Mouse (Mus musculus) large intestine, adult 2 months (tissue): ENCODE results near the gene Vps37b. TPM values are rescaled to one million over a fixed set of nuclear protein-coding genes. Genes with fewer than 3 reads are reported as not detected.

Source experiments
- DNase-seq: peaks from one replicate; pipeline ENCODE4 v3.0.0-alpha.2; 2012; ENCODE audit warnings: low read depth, low spot score
- WGBS: fragments of 180-500 bp; shearing (Covaris S2); methylation state at CpG from one replicate; pipeline ENCODE4 v1.1.7; 2018; 5-methylcytosine and 5-hydroxymethylcytosine counted together
- polyA plus RNA-seq: library from polyadenylated mRNA; depleted of rRNA; stranded (reverse); fragments of >200 nt; gene quantifications from 2 replicates; pipeline ENCODE4 v1.2.3, GENCODE M21; 2012

The Vps37b gene
- polyA plus RNA-seq, 1 experiment, result 30.6 TPM

DNA sequence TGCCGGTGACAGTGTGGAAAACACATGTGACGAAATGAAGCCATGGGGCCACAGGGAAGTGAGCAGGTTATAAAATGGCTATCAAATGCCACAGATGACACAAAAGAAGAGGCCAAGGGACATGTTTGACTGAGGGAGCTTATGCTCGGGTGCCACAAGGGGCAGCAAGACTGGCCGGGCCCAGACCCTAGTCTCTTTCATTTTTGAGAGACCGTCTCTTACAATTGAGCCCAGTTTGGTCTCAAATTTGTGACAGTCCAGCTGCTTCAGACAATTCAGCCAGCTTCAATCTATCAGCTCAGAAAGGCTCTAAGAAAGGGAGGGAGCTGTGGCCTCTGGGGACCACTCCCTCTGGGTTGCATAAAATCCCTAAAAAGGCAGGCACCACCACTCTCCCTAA is 5.5 kb downstream of the Vps37b start:
- 81% methylated on average over 5 of the region's 5 CpGs for WGBS
- DNase-seq, result no peak

DNA sequence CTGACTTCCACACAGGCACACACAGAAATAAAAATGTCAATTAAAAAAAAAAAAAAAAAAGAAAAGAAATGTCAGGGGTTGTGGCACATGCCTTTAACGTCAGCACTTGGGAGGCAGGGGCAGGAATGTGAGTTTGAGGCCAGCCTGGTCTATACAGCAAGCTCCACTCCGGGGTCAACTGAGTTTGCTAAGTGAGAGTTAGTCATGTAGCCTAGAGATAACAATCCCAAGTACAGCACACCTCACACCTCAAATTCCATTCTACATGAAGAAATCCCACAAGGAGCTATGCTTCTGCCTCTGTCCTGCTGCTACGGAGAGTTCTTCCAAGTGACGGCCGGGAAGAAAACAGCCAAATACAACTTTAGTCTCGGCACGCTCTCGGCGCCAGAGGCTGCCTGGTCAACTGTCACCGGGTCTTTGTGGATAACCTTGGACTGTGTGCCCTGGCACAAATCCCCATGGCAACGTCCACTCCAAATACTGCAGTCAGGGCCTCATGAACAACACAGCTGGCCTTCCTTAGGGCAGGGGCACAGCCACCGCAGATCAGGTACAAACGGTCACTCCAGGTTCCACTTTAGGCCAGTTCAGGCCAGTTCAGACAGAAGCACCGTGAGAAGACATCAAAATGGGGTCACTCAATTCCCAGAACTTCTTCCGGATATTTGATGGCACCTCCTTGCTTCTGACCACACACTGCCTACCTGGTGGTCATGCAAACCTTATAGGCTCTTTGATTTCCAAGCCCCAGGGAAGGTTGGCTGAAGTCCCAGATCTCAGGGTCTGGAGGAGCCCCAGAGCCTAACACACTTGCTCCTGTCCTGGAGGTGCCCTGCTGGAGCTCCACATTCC is 6.3 kb downstream of the Vps37b start:
- no peak for DNase-seq

DNA sequence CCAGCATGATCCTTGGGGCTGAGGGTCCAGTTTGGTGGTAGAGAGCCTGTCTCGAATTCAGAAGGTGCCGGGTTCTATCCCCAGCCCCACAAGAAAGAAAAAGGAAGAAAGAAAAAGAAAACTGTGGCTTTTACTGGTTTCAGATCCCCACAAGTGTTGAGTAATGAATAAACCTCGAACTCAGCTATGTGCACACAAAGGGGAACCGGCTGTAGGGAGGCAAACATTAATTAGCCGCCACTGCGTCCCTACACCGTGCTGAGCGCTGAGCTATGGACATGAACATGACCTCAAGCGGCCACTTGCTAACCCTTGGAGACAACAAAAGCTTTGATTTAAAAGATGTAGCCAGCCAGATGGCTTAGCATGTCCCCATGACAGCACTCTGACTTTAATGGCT is 6.9 kb downstream of the Vps37b start:
- no peak for DNase-seq
- 69% methylated on average over 9 of the region's 9 CpGs for WGBS

More for the DNA sequence above, 6.3 kb downstream of the Vps37b start:
- WGBS, result 87% methylated on average over 15 of the region's 15 CpGs

DNA sequence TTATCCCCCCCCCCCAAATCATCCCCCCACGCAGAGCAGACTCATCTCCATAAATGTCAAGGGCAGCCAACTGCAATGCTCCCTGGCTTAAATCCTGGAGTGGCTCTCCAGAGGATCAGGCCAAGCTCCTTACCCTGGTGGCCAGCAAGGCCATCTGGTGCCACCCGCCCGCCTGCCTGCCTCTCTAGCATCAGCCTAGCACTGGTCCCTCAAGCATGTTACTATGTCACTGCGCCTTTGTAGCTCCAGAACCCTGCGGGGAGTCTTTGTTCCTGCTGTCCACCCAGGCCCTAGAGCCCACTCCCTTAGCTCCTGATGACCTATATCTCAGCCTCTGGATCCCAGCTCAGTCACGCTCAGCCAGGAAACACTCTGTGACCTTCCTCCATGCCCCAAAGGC is 7.4 kb downstream of the Vps37b start:
- DNase-seq, result no peak
- 88% methylated on average over 6 of the region's 6 CpGs for WGBS

DNA sequence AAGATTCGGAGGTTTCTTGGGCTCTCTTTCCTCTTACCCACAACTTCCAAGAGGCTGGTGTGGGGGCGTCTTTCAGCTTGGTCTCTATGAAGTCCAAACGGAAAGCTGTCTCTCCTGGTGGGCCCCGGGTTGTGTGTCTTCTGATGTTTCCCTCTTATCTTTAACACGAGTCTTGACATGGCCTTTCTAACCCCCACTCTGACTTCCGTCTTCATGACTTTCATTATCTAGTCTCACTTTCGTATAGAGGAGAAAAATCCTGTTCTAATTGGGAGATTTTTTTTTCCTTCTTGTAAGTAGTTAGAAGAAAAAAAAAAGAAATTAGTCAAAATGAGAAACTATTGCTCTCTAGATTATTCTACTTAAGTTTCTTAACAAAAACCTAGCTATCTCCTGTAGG is 9.7 kb downstream of the Vps37b start:
- 73% methylated on average over 7 of the region's 7 CpGs for WGBS

DNA sequence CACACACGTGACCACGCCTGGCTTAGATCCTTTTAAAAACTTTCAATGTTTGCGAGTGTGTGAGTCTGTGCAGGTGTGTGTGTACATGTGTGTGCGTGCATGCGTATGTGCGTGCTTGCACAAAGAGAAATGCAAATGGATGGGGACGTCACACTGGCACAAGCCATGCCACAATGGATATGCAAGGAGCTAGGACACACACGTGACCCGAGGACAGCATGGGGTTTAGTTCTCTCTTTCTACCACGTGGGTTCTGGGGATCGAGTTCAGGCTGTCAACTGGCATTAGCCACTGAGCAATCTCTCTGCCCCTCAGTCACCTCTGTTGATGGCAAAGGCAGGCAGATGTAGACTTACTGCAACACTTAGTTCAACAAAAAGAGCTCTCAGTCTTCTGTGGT is 10.4 kb downstream of the Vps37b start:
- no peak for DNase-seq
- WGBS, result 84% methylated on average over 11 of the region's 11 CpGs

More for the DNA sequence above, 9.7 kb downstream of the Vps37b start:
- no peak for DNase-seq

DNA sequence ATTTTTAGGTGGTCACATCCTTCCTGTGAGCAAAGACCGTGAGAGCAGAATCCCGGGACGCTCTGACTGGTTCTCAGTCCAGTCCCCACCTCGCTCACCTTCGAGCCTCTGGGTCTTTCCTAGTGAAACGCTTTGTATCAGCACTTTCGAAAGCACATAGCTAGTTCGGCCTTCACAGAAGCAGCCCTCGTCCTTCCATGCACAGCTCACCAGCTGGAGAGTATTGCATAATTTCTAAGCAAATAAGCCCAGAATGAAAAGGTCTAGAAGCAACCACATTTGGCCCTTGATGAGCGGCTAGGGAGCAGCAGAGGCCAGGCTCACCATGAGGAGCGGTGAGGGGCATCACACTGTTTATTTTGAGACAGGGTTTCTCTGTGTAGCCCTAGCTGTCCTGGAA is 10.9 kb downstream of the Vps37b start:
- WGBS, result 78% methylated on average over 11 of the region's 11 CpGs
- DNase-seq, result no peak

DNA sequence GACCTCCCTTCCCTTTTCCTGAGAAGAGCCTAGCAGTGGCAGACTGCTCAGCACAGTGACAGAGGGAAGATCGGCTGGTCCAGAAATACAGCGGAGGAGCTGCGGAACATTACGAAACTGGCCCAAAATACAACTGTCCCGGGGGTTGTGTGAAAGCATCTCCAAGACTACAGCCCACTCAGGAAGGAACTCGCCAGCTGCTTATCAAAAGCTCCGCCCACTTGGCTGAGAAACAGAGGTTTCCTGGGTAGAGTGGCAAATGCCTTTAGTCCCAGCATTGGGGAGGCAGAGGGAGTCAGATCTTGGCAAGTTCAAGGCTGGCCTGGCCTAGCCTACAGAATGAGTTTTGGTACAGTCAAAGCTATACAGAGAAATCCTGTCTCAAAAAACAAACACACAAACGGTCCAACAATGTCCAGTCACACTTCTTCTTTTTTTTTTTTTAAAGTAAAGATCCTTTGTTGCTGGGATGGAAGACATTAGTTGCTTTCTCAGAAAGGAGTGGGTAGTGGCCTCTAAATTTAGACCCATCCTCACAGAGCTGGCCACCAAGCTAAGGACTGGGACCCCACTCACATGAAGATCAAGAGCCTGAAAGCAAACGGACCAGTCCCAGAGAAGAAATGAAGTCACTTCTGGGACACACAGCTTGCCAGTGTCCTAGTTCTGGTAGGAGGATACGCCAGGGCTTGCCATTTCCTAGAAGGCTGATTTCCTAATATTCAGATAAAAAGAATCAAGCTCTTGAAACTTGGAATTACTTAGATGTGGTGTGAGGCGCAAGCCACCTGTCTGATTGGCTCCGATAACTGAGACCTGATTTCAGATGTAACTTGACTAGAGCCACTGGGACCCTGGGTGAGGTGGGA is 12.5 kb downstream of the Vps37b start:
- DNase-seq, result no peak
- WGBS, result 53% methylated on average over 12 of the region's 12 CpGs

DNA sequence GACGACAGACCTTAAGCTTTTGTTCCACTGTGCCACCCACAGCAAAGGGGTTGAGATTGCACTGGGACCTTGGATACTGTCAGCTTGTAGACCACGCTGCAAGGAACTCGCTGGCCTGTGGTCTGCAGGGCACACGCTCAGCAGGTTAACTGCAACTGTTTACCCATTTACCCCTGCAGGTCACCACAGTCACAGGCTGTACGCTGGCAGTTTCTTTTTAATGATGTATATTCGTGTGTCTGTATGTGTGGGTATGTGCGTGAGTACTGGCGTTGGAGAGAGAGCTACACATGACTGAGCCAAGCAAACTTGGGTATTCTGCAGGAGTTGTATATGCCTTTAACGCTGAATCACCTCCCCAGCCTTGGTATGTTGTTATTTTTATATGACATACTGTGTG is 13.4 kb downstream of the Vps37b start:
- WGBS, result 84% methylated on average over 9 of the region's 9 CpGs
- DNase-seq, result no peak

DNA sequence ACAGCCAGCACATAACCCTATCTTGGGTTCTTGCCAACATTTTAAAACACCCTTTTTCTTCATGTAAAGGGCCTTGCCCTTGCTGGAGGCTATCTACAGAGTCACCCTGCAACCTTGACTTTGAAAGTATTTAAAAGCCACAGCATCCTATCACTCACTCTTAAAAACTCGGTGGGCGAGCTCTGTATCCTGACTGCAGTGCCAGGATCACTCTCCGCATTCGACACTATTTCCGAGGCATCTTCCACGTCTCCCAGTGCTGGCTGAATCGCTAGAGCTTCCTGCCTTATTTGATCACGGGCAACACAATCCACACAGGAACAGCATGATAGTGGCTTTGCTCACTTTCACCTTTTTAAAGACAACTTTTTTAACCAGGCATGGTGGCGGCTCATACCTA is 14.1 kb downstream of the Vps37b start:
- WGBS, result 73% methylated on average over 9 of the region's 9 CpGs
- DNase-seq, result no peak

DNA sequence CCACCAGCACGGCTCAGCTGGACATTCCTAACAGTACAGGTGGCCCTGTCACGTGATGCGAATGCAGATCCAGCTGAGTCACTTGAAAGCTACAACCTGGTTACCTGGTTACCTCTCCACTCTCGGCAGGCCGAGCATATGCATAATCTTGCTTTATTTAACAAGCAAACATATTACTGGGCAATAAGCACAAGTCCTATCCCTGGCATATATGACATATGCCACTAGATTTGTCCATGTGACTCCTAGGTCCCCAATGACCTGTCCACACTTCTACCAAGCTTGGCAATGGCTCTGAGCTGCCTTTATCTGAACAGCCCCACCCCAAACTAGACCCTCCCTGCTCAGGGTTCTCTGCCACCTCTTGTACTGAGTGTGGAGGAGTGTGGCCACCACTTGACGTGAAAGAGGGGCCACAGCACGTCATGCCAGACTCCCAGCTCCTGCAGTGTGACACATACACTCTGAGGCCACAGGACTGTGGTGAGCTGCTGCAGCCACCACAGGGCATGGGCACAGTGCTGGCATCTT is 15.7 kb downstream of the Vps37b start:
- WGBS, result 41% methylated on average over 7 of the region's 7 CpGs
- peak; percentile 66 for DNase-seq

DNA sequence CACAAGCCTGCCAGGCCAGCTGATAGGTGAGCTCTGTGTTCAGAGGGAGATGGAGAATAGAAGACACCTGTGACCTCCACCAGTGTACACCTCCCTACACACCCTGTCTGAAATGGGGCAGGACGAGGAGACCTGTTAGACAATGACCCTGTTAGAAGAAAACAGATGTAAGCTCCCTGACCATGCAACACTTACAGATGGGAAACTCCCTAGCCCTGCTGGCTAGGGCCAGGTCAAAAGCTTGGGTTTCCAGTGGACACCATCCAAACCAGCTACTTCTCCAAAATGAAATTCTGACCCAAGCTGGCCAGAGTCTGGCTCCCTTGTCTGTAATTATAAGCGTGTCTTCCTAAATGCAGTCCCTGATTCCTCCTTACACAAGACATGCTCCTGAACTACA is 16.3 kb downstream of the Vps37b start:
- DNase-seq, result no peak
- WGBS, result 60% methylated on average over 2 of the region's 2 CpGs

DNA sequence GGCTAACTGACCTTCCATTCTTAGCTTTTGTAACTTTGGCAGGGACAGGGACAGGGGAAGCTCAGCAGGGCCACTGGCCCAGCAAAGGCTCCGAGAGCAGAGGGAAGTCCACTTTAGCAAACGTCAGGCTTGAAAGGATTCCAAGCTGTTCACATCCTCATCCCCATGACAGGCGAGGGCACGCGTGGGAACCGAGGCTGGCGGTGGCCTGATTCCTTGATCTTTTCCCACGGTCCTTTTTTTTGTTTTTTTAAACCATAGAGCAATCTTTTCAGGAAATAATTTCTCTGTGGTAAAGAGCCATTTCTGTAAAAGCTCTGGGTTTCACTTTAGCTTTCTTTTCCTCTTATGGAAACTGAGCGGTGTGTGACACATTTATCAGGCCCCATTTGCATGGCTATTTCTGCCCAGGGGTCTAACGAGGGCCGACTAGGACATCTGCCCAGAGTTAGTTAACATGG is 17.2 kb downstream of the Vps37b start:
- 15% methylated on average over 11 of the region's 11 CpGs for WGBS
- DNase-seq, result no peak

DNA sequence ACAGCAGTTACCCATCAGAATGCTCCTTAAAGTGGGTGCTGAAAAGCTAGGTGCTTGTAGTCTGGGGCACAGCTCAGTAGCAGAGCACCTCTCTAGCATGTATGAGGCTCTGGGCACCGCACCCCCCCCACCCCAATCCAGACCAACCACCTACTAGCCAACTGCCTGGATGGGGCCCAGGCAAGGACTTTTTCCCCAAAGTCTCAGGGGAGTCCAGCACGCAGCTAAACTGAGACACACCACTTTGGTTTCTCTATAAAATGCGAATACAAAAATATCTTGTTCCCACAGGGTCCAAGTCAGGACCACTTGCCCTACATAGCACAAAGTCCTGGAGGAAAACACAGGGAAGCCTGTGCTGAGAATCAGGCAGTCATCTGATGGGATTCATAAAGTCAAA is 17.9 kb downstream of the Vps37b start:
- 44% methylated on average over 3 of the region's 3 CpGs for WGBS
- DNase-seq, result no peak

DNA sequence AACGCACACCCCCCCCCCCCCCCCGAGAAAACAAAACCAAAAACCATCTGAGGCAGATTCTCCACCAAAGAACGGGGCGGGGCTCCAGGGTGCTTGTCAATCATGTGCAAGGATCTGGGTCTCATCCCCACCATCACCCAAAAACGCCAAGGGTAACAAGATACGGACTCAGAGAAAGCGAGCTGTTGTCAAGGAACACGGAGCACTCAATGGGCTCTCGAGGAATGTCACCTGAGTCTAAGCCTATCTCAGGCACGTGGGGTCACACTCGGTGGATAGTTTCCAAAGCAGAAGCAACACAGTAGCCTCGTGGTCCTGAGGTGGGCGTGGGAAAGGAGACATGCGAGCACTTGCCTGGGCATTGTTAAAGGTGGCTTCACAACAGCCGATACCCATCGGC is 18.3 kb downstream of the Vps37b start:
- no peak for DNase-seq
- 79% methylated on average over 16 of the region's 16 CpGs for WGBS

DNA sequence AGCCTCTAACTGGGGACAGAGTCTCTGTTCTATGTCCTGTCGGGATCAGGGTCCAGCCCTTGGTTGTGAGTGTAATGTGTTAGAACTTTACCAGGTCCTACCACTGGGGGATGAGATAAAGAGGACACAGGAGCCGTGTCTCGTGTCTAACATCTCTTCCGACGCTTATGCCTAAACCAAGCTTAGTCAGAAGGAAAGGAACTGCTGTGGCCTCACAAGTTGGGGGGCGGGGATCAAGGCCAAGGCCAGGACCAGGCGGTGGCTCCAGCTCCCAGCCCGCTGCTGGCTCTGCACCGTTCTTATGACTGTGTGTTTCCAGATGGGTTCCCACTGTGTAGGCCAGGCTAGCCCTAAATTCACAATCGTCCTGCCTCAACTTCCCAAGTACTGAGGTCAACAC is 19.2 kb downstream of the Vps37b start:
- WGBS, result 65% methylated on average over 10 of the region's 10 CpGs
- no peak for DNase-seq

DNA sequence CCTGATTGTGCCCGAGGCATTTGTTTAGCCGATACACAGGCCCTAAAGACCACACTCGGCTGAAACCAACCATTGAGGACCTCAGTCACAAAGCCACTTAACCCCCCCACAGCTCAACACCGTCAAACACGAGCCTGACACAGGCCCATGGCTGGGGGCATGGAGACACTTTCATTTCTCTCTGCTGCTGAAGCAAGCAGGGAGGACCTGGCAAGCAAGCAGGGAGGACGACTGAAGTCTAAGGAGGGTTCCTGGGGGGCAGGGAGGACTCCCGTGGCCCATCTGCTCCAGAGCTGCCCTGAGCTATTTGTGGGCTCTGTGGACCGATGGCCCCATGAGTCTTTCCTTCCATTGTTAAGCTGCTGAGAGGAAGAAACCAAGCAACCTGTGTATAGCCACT is 20.1 kb downstream of the Vps37b start:
- DNase-seq, result no peak

DNA sequence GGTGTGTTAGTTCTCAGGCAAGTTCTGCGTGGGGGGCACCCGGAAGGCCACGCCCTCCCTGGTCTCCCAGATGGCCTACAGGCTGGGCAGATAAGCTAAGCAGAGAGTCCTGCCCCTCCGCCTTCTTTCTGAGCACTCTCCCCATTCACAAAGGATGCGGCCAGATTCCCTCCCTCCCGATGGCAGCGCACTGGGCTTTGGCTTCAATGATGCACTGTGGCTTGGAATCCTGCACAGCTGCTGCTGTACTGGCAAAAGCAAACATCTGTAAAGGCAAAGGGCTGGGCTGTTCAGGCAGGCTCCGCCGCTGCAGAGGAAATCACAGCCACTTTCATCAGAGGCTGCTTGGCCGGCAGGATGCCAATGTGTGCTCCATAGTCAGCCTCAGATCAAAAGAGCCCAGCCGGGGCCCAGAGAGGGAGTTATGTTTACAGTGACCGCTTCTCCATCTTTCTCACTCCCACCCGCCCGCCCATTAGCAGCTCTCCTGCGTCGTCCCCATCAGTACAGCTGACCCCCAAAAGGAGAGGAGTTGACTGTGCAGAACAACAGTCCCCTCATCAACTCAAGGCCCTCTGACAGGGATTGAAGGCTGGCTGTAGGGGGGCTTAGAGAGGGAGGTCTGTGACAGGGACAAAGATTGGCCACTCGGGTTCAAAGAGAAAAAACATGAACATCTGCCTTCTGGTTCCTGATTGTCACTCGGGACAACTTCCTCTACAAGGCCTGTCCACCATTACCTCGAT is 21.0 kb downstream of the Vps37b start:
- no peak for DNase-seq
- 14% methylated on average over 19 of the region's 19 CpGs for WGBS

More for the DNA sequence above, 20.1 kb downstream of the Vps37b start:
- 54% methylated on average over 8 of the region's 8 CpGs for WGBS

DNA sequence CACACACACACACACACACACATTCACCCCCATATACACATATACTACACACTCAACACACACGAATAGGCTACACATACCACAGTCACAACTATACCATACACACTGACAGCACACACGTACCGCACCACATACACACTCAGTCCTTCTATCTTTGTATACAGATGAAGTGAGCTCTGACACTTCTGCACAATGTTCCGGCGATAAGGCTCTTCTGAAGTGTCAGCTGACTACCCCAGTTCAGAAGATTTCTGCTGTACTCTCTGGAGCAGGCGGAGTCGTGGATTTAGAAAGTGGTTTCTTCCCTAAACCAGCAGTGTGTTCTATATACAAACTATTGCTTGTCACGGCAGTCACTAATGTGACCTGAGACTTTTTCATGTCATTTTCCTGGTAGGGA is 22.0 kb downstream of the Vps37b start:
- no peak for DNase-seq
- WGBS, result 70% methylated on average over 8 of the region's 8 CpGs
